Mouse (Mus musculus) embryonic facial prominence, embryonic 12.5 days (tissue): ENCODE measurements around the gene Polr3b. TPM values are rescaled to one million over a fixed set of nuclear protein-coding genes. Genes with fewer than 3 reads are reported as not detected.

Source experiments
- ATAC-seq: fragments of 200-750 bp; cut with Nextera tagmentation; 2 replicates; pipeline ENCODE4 v1.8.0; 2017; ENCODE audit not compliant: insufficient number of reproducible peaks, insufficient read depth, low FRiP score, low TSS enrichment
- H3K27ac ChIP-seq: fragments of 300-500 bp; sonication (generic); 2 replicates; pipeline ENCODE4 v1.5.1; 2016; ENCODE audit warnings: mild to moderate bottlenecking
- H3K27me3 ChIP-seq: fragments of 300-500 bp; sonication (generic); 2 replicates; pipeline ENCODE4 v1.6.1; 2016; ENCODE audit warnings: mild to moderate bottlenecking, moderate library complexity
- H3K36me3 ChIP-seq: fragments of 300-500 bp; sonication (generic); 2 replicates; pipeline ENCODE4 v1.6.1; 2016; ENCODE audit warnings: mild to moderate bottlenecking
- H3K4me1 ChIP-seq: fragments of 300-500 bp; sonication (generic); 2 replicates; pipeline ENCODE4 v1.6.1; 2016
- H3K4me2 ChIP-seq: fragments of 300-500 bp; sonication (generic); replicated peaks from 2 replicates; pipeline ENCODE4 v1.6.1; 2016; ENCODE audit warnings: mild to moderate bottlenecking, moderate library complexity
- H3K4me3 ChIP-seq: fragments of 300-500 bp; sonication (generic); 2 replicates; pipeline ENCODE4 v1.5.1; 2016; ENCODE audit warnings: mild to moderate bottlenecking
- H3K9ac ChIP-seq: fragments of 300-500 bp; sonication (generic); 2 replicates; pipeline ENCODE4 v1.6.1; 2016; ENCODE audit warnings: mild to moderate bottlenecking, moderate library complexity
- H3K9me3 ChIP-seq: fragments of 300-500 bp; sonication (generic); 2 replicates; pipeline ENCODE4 v1.6.1; 2016; ENCODE audit warnings: mild to moderate bottlenecking, moderate library complexity
- WGBS: fragments of 180-500 bp; shearing (Covaris S2); methylation state at CpG from one replicate; pipeline ENCODE4 v1.1.7; 2016; 5-methylcytosine and 5-hydroxymethylcytosine counted together
- polyA plus RNA-seq: library from polyadenylated mRNA; unstranded; fragments of >200 nt; fragmentation: Nextera tagmentation; extraction: Ambion mirVana; gene quantifications from 2 replicates; pipeline ENCODE4 v1.2.1, GENCODE M21; 2016

Polr3b gene
- polyA plus RNA-seq, 1 experiment from 2014 or later, result 19.6 TPM

DNA sequence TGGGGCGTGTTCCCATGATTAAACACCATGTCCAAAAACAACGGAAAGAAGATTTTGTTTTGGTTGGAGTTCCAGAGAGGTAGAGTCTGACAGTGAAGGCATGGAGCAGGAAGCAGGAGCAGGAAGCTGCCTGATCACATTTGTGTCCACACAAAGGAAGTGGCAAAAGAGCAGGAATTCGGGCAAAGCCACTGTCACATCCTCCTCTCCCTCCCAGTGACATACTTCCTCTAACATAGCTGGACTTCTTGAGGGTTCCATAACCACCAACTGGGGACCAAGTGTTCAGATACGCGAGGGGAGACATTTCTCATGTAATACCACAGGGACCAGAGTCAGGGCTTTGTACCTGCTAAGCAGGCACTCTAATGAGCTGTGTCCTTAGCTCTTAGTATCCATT is 25.2 kb downstream of the Polr3b start:
- Histone ChIP-seq H3K9ac (no peak overlapping the region), H3K4me3 (no peak overlapping the region), H3K27me3 (no peaks in the 10 kb centered on the region), H3K36me3 (peaks cover 20% of the 10 kb centered on the region; the same call in 1 of the 2 replicates), H3K4me2 (no peak overlapping the region), H3K27ac (no peak overlapping the region), H3K9me3 (no peaks in the 10 kb centered on the region), H3K4me1 (no peaks in the 10 kb centered on the region)
- 89% methylated on average over 5 of the region's 5 CpGs for WGBS
- no peak for ATAC-seq

GRCm38 (mm10) chr10:84648911-84649310 is 26.8 kb downstream of the Polr3b start:
- peaks cover 26% of the 10 kb centered on the region; the same call in 1 of the 2 replicates for H3K36me3 ChIP-seq
- 83% methylated on average over 4 of the region's 4 CpGs for WGBS

DNA sequence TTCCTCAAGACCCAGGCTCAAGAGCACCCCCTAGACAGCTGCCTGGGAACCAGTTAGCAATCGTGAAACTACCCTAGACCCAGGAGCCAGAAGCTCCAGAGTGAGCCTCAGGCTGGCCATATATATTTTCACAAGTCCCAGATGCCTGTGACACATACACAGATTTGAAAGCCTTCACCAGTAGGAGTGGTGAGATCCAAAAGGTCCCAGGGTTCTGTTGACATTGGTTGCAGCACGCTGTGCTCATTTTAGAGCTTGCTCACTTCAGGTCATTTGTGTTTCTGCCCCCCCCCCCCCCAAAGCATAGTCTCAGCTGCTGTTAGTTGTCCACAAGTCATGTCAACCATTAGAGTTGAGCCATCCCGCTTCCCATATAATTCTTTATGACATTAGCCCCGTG is 31.9 kb downstream of the Polr3b start:
- Histone ChIP-seq H3K27ac (no peak overlapping the region), H3K36me3 (0 out of 2 replicates have a peak, but pooled peaks cover 13% of the 10 kb centered on the region), H3K4me2 (no peak overlapping the region), H3K9ac (no peak overlapping the region), H3K27me3 (no peaks in the 10 kb centered on the region), H3K9me3 (no peaks in the 10 kb centered on the region), H3K4me3 (no peak overlapping the region), H3K4me1 (no peaks in the 10 kb centered on the region)
- no peak for ATAC-seq
- 83% methylated on average over 4 of the region's 4 CpGs for WGBS

More at GRCm38 (mm10) chr10:84648911-84649310, 26.8 kb downstream of the Polr3b start:
- no peak overlapping the region for H3K4me2 ChIP-seq
- H3K4me3 ChIP-seq, result no peak overlapping the region
- no peaks in the 10 kb centered on the region for H3K9me3 ChIP-seq
- H3K4me1 ChIP-seq, result no peaks in the 10 kb centered on the region
- H3K9ac ChIP-seq, result no peak overlapping the region
- no peaks in the 10 kb centered on the region for H3K27me3 ChIP-seq
- no peak for ATAC-seq
- H3K27ac ChIP-seq, result no peak overlapping the region

DNA sequence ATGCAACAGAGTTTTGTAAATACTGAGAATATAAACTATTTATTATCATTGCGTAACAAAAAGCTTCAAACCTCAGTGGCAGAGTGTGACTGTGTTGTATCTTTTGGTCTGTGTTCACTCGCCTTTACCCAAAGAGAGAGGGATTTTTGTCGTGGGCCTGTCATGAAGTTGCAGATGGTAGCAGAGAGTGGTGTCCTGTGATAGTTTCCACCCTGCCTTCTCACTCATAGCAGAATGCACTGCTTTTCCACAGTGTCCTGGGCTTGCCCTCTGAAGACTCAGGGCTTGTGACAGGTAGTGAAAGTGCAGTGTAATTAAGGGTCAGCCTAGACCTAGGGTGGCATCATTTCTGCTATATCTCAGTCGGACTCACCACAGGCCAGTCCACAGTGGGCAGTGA is 32.6 kb downstream of the Polr3b start:
- no peak for ATAC-seq
- Histone ChIP-seq H3K4me3 (no peak overlapping the region), H3K9me3 (no peaks in the 10 kb centered on the region), H3K27me3 (no peaks in the 10 kb centered on the region), H3K4me1 (no peaks in the 10 kb centered on the region), H3K27ac (no peak overlapping the region), H3K36me3 (0 out of 2 replicates have a peak, but pooled peaks cover 9% of the 10 kb centered on the region), H3K4me2 (no peak overlapping the region), H3K9ac (no peak overlapping the region)
- 85% methylated on average over 4 of the region's 4 CpGs for WGBS

DNA sequence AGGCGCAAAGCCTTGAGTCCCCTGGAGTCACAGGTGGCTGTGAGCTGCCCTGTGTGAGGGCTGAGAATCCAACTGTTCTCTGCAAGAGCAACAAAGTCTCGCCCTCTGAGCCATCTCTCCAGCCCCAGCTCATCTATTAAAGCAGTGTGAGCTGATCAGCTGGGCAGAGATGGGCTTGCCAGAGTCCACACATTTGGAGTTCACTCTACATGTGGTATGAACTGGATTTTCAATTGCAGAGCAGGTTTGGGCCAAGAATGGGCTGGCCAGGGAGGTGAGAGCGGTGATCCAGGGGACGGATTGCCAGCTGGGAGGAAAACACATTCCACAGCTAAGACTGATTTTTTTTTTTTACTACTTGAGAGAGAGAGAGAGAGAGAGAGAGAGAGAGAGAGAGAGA is 34.5 kb downstream of the Polr3b start:
- Histone ChIP-seq H3K9me3 (no peaks in the 10 kb centered on the region), H3K4me2 (no peak overlapping the region), H3K4me1 (no peaks in the 10 kb centered on the region), H3K27ac (no peak overlapping the region), H3K9ac (no peak overlapping the region), H3K4me3 (no peak overlapping the region), H3K27me3 (no peaks in the 10 kb centered on the region), H3K36me3 (0 out of 2 replicates have a peak, but pooled peaks cover 14% of the 10 kb centered on the region)
- WGBS, result 76% methylated on average over 4 of the region's 4 CpGs
- ATAC-seq, result no peak

- Histone ChIP-seq H3K27me3 (no peaks in the 10 kb centered on the region), H3K9me3 (no peaks in the 10 kb centered on the region), H3K4me3 (no peak overlapping the region), H3K9ac (no peak overlapping the region), H3K4me1 (no peaks in the 10 kb centered on the region), H3K36me3 (0 out of 2 replicates have a peak, but pooled peaks cover 20% of the 10 kb centered on the region), H3K4me2 (no peak overlapping the region), H3K27ac (no peak overlapping the region)
- WGBS, result 57% methylated on average over 6 of the region's 6 CpGs
- no peak for ATAC-seq
Measured at GRCm38 (mm10) chr10:84657437-84658087, 35.5 kb downstream of the Polr3b start.

- Histone ChIP-seq H3K9ac (no peak overlapping the region), H3K27me3 (no peaks in the 10 kb centered on the region), H3K4me2 (no peak overlapping the region), H3K4me3 (no peak overlapping the region), H3K36me3 (0 out of 2 replicates have a peak, but pooled peaks cover 14% of the 10 kb centered on the region), H3K9me3 (no peaks in the 10 kb centered on the region), H3K27ac (no peak overlapping the region), H3K4me1 (no peaks in the 10 kb centered on the region)
- 65% methylated on average over 18 of the region's 18 CpGs for WGBS
- ATAC-seq, result no peak
Measured at GRCm38 (mm10) chr10:84658088-84658848, 36.2 kb downstream of the Polr3b start.

GRCm38 (mm10) chr10:84659281-84659680 is 37.2 kb downstream of the Polr3b start:
- H3K27ac ChIP-seq, result no peak overlapping the region
- WGBS, result 88% methylated on average over 3 of the region's 3 CpGs

GRCm38 (mm10) chr10:84662138-84662537 is 40.0 kb downstream of the Polr3b start:
- Histone ChIP-seq H3K4me1 (no peaks in the 10 kb centered on the region), H3K27me3 (no peaks in the 10 kb centered on the region), H3K9ac (no peak overlapping the region), H3K9me3 (no peaks in the 10 kb centered on the region), H3K4me3 (no peak overlapping the region), H3K36me3 (peaks cover 17% of the 10 kb centered on the region; the same call in 1 of the 2 replicates), H3K4me2 (no peak overlapping the region), H3K27ac (no peak overlapping the region)
- ATAC-seq, result no peak
- 93% methylated on average over 6 of the region's 6 CpGs for WGBS

More at GRCm38 (mm10) chr10:84659281-84659680, 37.2 kb downstream of the Polr3b start:
- Histone ChIP-seq H3K9ac (no peak overlapping the region), H3K4me1 (no peaks in the 10 kb centered on the region), H3K4me3 (no peak overlapping the region), H3K27me3 (no peaks in the 10 kb centered on the region), H3K4me2 (no peak overlapping the region), H3K9me3 (no peaks in the 10 kb centered on the region), H3K36me3 (peaks cover 20% of the 10 kb centered on the region; the same call in 1 of the 2 replicates)
- ATAC-seq, result no peak

DNA sequence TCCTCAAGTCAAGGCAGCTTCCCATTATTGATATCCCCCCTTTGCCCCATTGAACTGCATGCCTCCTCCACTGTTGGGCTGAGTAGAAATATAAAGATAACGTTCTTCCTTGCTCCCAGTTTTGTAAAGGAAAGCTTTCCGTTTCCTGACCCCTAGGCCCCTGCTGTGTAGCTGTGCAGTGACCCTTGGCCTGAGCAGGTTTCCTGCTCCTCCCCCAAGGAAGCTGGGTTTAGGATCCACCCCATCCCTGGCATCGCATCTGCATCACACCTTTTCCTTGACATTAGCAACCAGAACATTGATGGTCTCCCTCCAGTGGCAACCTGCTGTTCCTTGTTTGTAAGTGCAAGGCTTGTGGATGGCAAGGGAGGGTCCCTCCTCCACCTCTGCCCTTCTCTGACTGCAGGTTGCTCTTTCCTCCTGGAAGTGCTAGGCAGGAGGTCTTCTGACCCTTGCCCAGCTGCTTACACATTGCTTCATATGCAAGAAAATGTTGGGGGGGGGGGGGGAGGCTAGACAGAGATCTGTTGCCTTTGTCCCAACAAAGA is 43.7 kb downstream of the Polr3b start:
- H3K9ac ChIP-seq, result no peak overlapping the region
- H3K9me3 ChIP-seq, result no peaks in the 10 kb centered on the region
- WGBS, result 28% methylated on average over 3 of the region's 3 CpGs
- H3K4me3 ChIP-seq, result no peak overlapping the region
- H3K27me3 ChIP-seq, result no peaks in the 10 kb centered on the region
- H3K27ac ChIP-seq, result no peak overlapping the region
- no peak overlapping the region for H3K4me2 ChIP-seq
- peaks cover 25% of the 10 kb centered on the region for H3K36me3 ChIP-seq
- ATAC-seq, result no peak
- no peaks in the 10 kb centered on the region for H3K4me1 ChIP-seq

- peaks cover 36% of the 10 kb centered on the region for H3K36me3 ChIP-seq
- H3K4me2 ChIP-seq, result no peak overlapping the region
- H3K27me3 ChIP-seq, result no peaks in the 10 kb centered on the region
- H3K4me3 ChIP-seq, result no peak overlapping the region
- H3K9me3 ChIP-seq, result no peaks in the 10 kb centered on the region
- no peaks in the 10 kb centered on the region for H3K4me1 ChIP-seq
- no peak overlapping the region for H3K27ac ChIP-seq
- no peak for ATAC-seq
- H3K9ac ChIP-seq, result no peak overlapping the region
Measured at GRCm38 (mm10) chr10:84675653-84676052, 53.6 kb downstream of the Polr3b start.

DNA sequence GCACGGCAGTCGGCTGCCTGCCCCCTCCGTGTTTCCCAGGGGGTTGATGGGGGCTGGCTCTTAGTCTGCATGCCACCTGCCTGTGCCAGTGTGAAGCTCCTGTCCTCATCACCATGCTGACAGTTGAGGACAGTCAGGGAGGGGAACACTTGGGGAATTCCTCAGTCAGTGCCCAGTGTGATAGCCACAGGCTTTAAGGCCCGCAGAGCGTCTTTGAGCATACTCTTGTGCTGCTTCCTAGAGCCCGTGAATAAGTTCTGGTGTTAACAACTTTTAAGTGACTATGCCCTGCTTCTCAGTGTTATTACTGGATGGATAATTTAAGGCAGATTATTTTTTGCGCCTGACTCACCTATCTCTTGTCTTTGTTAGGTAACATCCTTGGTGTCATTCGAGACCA is 54.4 kb downstream of the Polr3b start:
- 92% methylated on average over 8 of the region's 8 CpGs for WGBS
- H3K4me3 ChIP-seq, result no peak overlapping the region
- no peaks in the 10 kb centered on the region for H3K4me1 ChIP-seq
- no peak overlapping the region for H3K9ac ChIP-seq
- no peak overlapping the region for H3K27ac ChIP-seq
- peaks cover 36% of the 10 kb centered on the region for H3K36me3 ChIP-seq
- no peak overlapping the region for H3K4me2 ChIP-seq
- no peaks in the 10 kb centered on the region for H3K9me3 ChIP-seq
- no peaks in the 10 kb centered on the region for H3K27me3 ChIP-seq
- ATAC-seq, result no peak
